Mouse (Mus musculus) T-cell, adult 66 days (primary cell): Measurements from ENCODE around the gene Slc35e2. TPM values are rescaled to one million over a fixed set of nuclear protein-coding genes. Genes with fewer than 3 reads are reported as not detected.

Experiments used
- total RNA-seq, 2 experiments: library from RNA; stranded (reverse); gene quantifications; 3 replicates in 1 of 2; 4 replicates in 1 of 2; pipeline ENCODE4 v1.2.4; 2023

The Slc35e2 gene
- 10 to 100 TPM; 30.9 to 33.6 TPM for total RNA-seq

GRCm38 (mm10) chr4:155601091-155601996, at the start of gene Slc35e2:
Gene Slc35e2 (plus strand): TSS chr4:155601416.

GRCm38 (mm10) chr4:155561661-155562442, 39.4 kb upstream of the Slc35e2 start, which contains the start of gene Nadk:
Gene Nadk (plus strand): TSS chr4:155562378.

DNA sequence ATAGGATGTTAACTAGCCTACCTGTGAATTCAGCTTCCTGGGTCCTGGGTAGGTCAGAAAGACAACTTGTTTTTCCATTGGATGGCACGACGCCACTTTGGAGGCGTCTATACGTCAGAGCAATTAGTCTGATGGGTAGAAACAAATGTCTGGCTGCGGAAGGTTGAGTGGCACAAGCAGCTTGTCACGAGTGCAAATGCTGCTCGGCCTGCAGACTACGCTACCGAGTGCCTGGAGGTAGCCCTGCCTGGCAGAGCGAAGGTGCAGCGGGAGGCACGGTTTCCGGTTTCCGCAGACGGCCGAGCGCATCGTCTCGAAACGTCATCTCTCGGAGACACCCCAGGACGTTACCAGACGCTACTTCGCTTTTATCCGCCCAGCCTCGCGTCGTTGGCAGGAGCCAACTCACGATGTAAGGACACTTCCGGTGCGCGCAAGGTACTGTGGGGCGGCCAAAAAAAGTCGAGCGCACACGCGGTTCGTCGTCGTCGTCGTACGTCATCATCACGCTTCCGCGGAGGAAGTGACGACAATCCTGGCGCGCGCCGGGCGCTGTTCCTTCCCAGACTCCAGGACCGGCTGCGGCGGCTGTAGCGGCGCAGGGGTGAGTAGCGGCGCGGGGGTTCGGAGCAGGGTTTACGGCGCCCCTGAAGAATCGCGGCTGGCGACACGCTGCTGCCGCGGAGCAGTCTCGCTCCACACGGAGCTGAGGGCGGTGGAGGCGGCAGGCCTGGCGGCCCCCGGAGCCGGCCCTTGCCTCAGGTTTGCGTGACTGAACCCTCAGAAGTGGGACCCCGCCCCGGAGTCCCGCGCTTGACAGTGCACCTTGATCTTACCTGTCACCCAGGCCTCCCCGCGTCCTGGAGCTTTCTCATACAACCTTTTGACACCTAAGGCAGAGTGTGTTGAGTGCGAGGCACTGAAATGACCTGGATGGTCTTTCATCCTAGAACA, 23.4 kb downstream of the Slc35e2 start, which contains the start of gene Cdk11b:
TSS of gene Cdk11b (plus strand) at position 517 of the 954 bp plus-strand sequence.

GRCm38 (mm10) chr4:155645308-155645707, 44.1 kb downstream of the Slc35e2 start, which contains the start of gene Gm10563:
Gene Gm10563 (minus strand): TSS chr4:155645408.

DNA sequence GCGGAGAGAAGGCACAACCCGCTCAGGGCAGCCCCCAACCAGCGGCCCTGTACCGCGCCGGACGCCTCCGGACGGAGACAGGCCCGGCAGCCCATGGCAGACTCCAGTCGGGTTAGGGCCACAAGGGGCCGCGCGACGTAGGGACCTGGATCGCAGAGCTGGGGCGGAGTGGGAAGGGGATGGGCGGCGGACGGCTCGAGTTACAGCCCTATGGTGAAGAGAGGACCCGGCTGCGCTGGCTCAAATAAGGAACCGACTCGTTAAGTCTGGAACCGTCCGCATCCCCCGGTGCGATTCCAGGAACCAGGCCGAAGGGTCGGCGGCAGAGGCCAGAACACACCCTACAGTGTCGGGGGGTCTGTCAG, 51.9 kb downstream of the Slc35e2 start, which contains the start of gene Mmp23:
TSS of gene Mmp23 (minus strand) at position 299 of the 365 bp plus-strand sequence.

GRCm38 (mm10) chr4:155668689-155669597, 67.7 kb downstream of the Slc35e2 start, which contains the start of gene Mib2:
Gene Mib2 (minus strand): TSS chr4:155669198.

Other genes with a start within 250 kb of the Slc35e2 start
- gene Prkcz, start 240.1 kb upstream of the Slc35e2 start, total RNA-seq: 10 to 100 TPM; 33.7 to 34.0 TPM
- not detected for gene Gabrd, start 203.3 kb upstream of the Slc35e2 start, total RNA-seq
- 1 to 10 TPM in 1 of 2 experiments, under 1 TPM in 1; 0.80 to 1.3 TPM for gene Cfap74, start 192.2 kb upstream of the Slc35e2 start, total RNA-seq
- not detected for gene Tmem52, start 132.3 kb upstream of the Slc35e2 start, total RNA-seq
- gene Gnb1, start 110.1 kb upstream of the Slc35e2 start, total RNA-seq: 100 to 1,000 TPM; 248 to 296 TPM
- gene Nadk, start 39.0 kb upstream of the Slc35e2 start, total RNA-seq: 10 to 100 TPM; 51.8 to 53.8 TPM
- 100 to 1,000 TPM; 136 to 169 TPM for gene Cdk11b, start 23.4 kb downstream of the Slc35e2 start, total RNA-seq
- gene Gm10563, start 44.0 kb downstream of the Slc35e2 start, total RNA-seq: not detected
- under 1 TPM in 1 of 2 experiments, not detected in 1; 0.52 TPM for gene Mmp23, start 52.0 kb downstream of the Slc35e2 start, total RNA-seq
- 10 to 100 TPM; 42.4 to 53.7 TPM for gene Mib2, start 67.8 kb downstream of the Slc35e2 start, total RNA-seq
- 1 to 10 TPM; 8.1 to 9.0 TPM for gene Fndc10, start 92.9 kb downstream of the Slc35e2 start, total RNA-seq
- 10 to 100 TPM; 85.5 to 85.9 TPM for gene Ssu72, start 103.4 kb downstream of the Slc35e2 start, total RNA-seq
- 1 to 10 TPM; 1.1 to 1.4 TPM for gene Tmem240, start 133.4 kb downstream of the Slc35e2 start, total RNA-seq
- gene Atad3a, start 159.7 kb downstream of the Slc35e2 start, total RNA-seq: 10 to 100 TPM; 54.6 to 56.0 TPM
- gene Vwa1, start 173.3 kb downstream of the Slc35e2 start, total RNA-seq: not detected
- not detected for gene Tmem88b, start 184.5 kb downstream of the Slc35e2 start, total RNA-seq
- not detected for gene Ankrd65, start 189.0 kb downstream of the Slc35e2 start, total RNA-seq
- 10 to 100 TPM; 46.5 to 54.4 TPM for gene Mrpl20, start 201.5 kb downstream of the Slc35e2 start, total RNA-seq
- 100 to 1,000 TPM; 225 to 247 TPM for gene Ccnl2, start 211.1 kb downstream of the Slc35e2 start, total RNA-seq
- gene Aurkaip1, start 229.9 kb downstream of the Slc35e2 start, total RNA-seq: 10 to 100 TPM; 85.7 to 88.9 TPM
- gene Mxra8, start 238.3 kb downstream of the Slc35e2 start, total RNA-seq: 1 to 10 TPM; 4.2 to 5.4 TPM
- 10 to 100 TPM; 75.5 to 75.8 TPM for gene Dvl1, start 246.0 kb downstream of the Slc35e2 start, total RNA-seq